Mouse (Mus musculus) liver, embryonic 14.5 days (tissue): ENCODE data around the gene Tapt1. TPM values are rescaled to one million over a fixed set of nuclear protein-coding genes. Genes with fewer than 3 reads are reported as not detected.

Source experiments
- ATAC-seq: fragments of 200-750 bp; cut with Nextera tagmentation; 2 replicates; pipeline ENCODE4 v1.8.0; 2017; ENCODE audit warnings: moderate number of reproducible peaks, mild to moderate bottlenecking, moderate library complexity; ENCODE audit not compliant: insufficient read depth
- DNase-seq, 3 experiments: peaks; one replicate each; pipeline ENCODE4 v3.0.0-alpha.2; 2012 to 2013; ENCODE audit warnings: low read depth in 3 of 3, low spot score in 3 of 3
- H3K27ac ChIP-seq: fragments of 300-500 bp; sonication (generic); 2 replicates; pipeline ENCODE4 v1.5.1; 2014; ENCODE audit warnings: moderate library complexity, mild to moderate bottlenecking, control low read depth, inconsistent platforms
- H3K27me3 ChIP-seq: fragments of 300-500 bp; sonication (generic); 2 replicates; pipeline ENCODE4 v1.6.1; 2014; ENCODE audit warnings: mild to moderate bottlenecking, low read length, moderate library complexity; ENCODE audit not compliant: control insufficient read depth, insufficient read depth
- H3K36me3 ChIP-seq: fragments of 300-500 bp; sonication (generic); replicated peaks from 2 replicates; pipeline ENCODE4 v1.6.1; 2014; ENCODE audit warnings: low read depth; ENCODE audit not compliant: control insufficient read depth, insufficient read depth
- H3K4me1 ChIP-seq, 2 experiments: fragments of 200-500 bp in 1 of 2; fragments of 300-500 bp in 1 of 2; sonication (generic) in 1 of 2; replicated peaks; 2 replicates each; pipeline ENCODE4 v1.6.1; 2012 to 2014; ENCODE audit warnings: antibody characterized with exemption in 1 of 2, inconsistent platforms in 1 of 2, low read length in 1 of 2; ENCODE audit not compliant: control insufficient read depth in 2 of 2, insufficient read depth in 2 of 2
- H3K4me2 ChIP-seq: fragments of 300-500 bp; sonication (generic); 2 replicates; pipeline ENCODE4 v1.6.1; 2014; ENCODE audit warnings: low read depth, mild to moderate bottlenecking, control low read depth, moderate library complexity
- H3K4me3 ChIP-seq, 2 experiments: fragments of 200-500 bp in 1 of 2; fragments of 300-500 bp in 1 of 2; sonication (generic) in 1 of 2; 2 replicates each; pipeline ENCODE4 v1.5.1; 2012 to 2014; ENCODE audit warnings: low read depth in 2 of 2, low read length in 2 of 2, mild to moderate bottlenecking in 2 of 2, control low read depth in 1 of 2, inconsistent platforms in 1 of 2, moderate library complexity in 1 of 2; ENCODE audit not compliant: insufficient read depth in 1 of 2
- H3K9ac ChIP-seq: fragments of 300-500 bp; sonication (generic); replicated peaks from 2 replicates; pipeline ENCODE4 v1.6.1; 2014; ENCODE audit warnings: mild to moderate bottlenecking, control low read depth, moderate library complexity
- H3K9me3 ChIP-seq: fragments of 300-500 bp; sonication (generic); 2 replicates; pipeline ENCODE4 v1.6.1; 2016; ENCODE audit warnings: low read length, mixed read lengths; ENCODE audit not compliant: control insufficient read depth
- CTCF ChIP-seq: IDR thresholded peaks from 2 replicates; pipeline ENCODE4 v1.5.1; 2016; ENCODE audit warnings: antibody characterized with exemption, low read depth, control low read depth
- EP300 ChIP-seq: IDR thresholded peaks from 2 replicates; pipeline ENCODE4 v1.6.1; 2016; ENCODE audit warnings: antibody characterized with exemption, low read depth
- WGBS: fragments of 180-500 bp; shearing (Covaris S2); extraction: QIAGEN DNeasy Blood & Tissue Kit; methylation state at CpG from one replicate; pipeline ENCODE4 v1.1.7; 2014; ENCODE audit not compliant: insufficient replicate concordance; 5-methylcytosine and 5-hydroxymethylcytosine counted together
- polyA plus RNA-seq, 2 experiments: library from polyadenylated mRNA; depleted of rRNA in 1 of 2; stranded (reverse) in 1 of 2; unstranded in 1 of 2; fragments of >200 nt; fragmentation: Nextera tagmentation in 1 of 2; extraction: Ambion mirVana in 1 of 2; gene quantifications; 2 replicates each; pipeline versions ENCODE4 v1.2.1 to v1.2.3; 2012 to 2014

The Tapt1 gene
- polyA plus RNA-seq, 2 experiments: 30.9 to 31.2 TPM

DNA sequence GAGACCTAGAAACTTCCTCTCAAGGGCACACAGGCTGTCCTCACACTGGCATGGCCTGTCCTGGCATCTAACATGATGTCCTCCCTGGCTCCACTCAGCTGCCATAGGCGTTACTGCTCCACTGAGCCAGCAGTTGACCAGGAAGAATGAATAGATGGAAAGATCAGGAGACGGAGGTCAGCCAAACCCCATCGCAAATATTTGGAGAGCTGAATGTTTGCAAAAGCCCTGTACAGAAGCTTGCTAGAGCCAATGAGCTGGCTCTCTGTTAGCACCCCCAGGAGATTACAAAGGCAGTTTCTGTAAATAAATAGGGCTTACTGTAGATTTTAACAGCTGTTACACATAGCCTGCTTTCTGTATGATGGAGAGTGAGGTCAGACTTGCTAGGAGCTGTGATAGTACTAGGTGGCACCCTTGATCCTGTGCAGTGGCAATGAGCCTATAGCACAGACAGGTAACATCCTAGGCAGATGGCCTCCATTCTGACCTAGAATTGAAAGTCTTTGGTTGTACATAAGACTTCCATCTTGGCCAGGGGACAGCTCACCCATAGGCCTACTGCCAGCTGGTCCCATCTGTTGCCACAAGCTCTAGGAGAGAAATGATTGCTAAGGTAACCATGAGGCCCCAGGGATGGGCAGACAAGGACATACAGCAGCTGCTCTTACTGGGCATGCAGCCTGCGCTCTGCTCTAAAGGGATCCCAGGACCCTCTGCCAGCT is 74.9 kb downstream of the Tapt1 start:
- no peak overlapping the region for H3K9ac ChIP-seq
- DNase-seq (peak; percentile 19 to 25 (median 23)), ATAC-seq (peak; percentile 72)
- no peak overlapping the region for H3K4me2 ChIP-seq
- no peak overlapping the region for H3K4me3 ChIP-seq
- H3K27me3 ChIP-seq: no peaks in the 10 kb centered on the region
- H3K9me3 ChIP-seq: no peaks in the 10 kb centered on the region; the same call in 1 of the 2 replicates
- TF ChIP-seq CTCF (no peak), EP300 (no peak)
- no peak overlapping the region for H3K27ac ChIP-seq
- peaks cover 0 to 6% of the 10 kb centered on the region in 2 experiments; a peak in 2 of 4 replicates for H3K4me1 ChIP-seq
- WGBS: 59% methylated on average over 4 of the region's 4 CpGs
- no peaks in the 10 kb centered on the region for H3K36me3 ChIP-seq

DNA sequence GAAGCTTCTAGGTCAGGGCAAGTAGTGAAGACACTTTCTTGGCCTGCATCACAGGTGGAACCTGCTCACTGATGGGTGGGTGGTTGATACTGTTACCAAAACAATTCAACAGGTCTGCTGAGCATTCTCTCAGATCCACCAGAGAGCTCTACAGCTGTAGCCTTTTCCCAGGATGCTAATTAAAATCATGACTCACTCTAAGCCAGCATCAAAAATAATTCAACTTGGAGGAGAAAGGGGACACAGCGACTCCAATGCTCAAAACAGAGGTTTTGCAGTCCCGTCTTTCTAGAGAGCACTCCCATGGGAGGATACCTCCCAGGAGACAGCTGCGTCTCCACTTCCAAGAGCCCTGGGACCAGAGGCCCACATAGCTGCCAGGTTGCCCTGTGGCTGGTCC is 78.7 kb downstream of the Tapt1 start:
- no peak overlapping the region for H3K9ac ChIP-seq
- no peak for DNase-seq
- H3K27ac ChIP-seq: no peak overlapping the region
- peaks cover 0 to 6% of the 10 kb centered on the region in 2 experiments; a peak in 2 of 4 replicates for H3K4me1 ChIP-seq
- H3K27me3 ChIP-seq: no peaks in the 10 kb centered on the region
- H3K4me3 ChIP-seq: no peak overlapping the region
- 61% methylated on average over 3 of the region's 3 CpGs for WGBS
- TF ChIP-seq EP300 (no peak), CTCF (no peak)
- H3K36me3 ChIP-seq: no peaks in the 10 kb centered on the region
- no peaks in the 10 kb centered on the region; the same call in 1 of the 2 replicates for H3K9me3 ChIP-seq
- no peak overlapping the region for H3K4me2 ChIP-seq
- no peak for ATAC-seq

DNA sequence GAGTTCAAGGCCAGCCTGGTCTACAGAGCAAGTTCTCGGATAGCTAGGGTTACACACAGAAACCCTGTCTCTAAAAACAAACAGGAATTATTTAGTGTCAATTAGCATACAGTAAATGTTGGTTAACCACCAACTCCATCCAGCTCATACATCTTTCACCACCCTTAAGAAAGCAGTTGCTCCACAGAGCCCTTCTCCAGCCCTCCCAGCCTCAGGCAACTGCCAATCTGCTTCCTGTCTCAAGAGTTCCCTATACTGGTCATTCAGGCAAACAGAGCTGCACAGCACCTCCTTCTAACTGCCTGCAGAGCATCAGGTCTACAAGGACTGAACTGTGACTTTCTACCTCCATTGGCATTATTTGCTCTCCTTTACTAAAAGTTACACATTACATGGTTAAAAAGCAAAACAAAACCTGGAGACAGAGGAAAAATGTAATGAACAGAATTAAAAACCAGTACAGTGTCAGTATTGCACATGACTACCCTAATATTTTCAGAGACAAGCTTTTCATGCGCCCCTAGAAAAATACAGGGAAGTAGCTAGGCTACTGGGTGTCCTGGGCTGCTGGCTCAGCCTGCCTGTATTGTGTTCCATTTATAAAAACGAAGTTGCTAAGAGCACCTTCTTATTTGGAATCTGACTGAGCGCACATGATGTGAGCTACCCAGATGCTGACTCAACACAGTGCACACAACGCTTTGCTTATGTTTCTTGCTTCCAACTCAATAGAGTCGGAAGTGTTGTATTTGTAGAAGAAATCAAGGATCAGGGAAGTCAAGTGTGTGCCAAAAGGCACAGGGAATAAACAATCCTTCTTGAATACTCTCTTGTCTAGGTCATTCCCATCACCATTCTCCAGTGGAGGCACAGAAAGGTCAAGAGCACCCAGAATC is 79.7 kb downstream of the Tapt1 start:
- H3K9me3 ChIP-seq: no peaks in the 10 kb centered on the region; the same call in 1 of the 2 replicates
- no peak overlapping the region for H3K4me3 ChIP-seq
- no peaks in the 10 kb centered on the region for H3K36me3 ChIP-seq
- no peak for TF ChIP-seq EP300
- TF ChIP-seq CTCF: no peak
- 54% methylated on average over 6 of the region's 6 CpGs for WGBS
- no peak overlapping the region for H3K9ac ChIP-seq
- no peak overlapping the region for H3K27ac ChIP-seq
- no peak for DNase-seq
- no peaks in the 10 kb centered on the region for H3K27me3 ChIP-seq
- no peak overlapping the region for H3K4me2 ChIP-seq
- H3K4me1 ChIP-seq: peaks cover 0 to 3% of the 10 kb centered on the region in 2 experiments; a peak in 2 of 4 replicates
- no peak for ATAC-seq

DNA sequence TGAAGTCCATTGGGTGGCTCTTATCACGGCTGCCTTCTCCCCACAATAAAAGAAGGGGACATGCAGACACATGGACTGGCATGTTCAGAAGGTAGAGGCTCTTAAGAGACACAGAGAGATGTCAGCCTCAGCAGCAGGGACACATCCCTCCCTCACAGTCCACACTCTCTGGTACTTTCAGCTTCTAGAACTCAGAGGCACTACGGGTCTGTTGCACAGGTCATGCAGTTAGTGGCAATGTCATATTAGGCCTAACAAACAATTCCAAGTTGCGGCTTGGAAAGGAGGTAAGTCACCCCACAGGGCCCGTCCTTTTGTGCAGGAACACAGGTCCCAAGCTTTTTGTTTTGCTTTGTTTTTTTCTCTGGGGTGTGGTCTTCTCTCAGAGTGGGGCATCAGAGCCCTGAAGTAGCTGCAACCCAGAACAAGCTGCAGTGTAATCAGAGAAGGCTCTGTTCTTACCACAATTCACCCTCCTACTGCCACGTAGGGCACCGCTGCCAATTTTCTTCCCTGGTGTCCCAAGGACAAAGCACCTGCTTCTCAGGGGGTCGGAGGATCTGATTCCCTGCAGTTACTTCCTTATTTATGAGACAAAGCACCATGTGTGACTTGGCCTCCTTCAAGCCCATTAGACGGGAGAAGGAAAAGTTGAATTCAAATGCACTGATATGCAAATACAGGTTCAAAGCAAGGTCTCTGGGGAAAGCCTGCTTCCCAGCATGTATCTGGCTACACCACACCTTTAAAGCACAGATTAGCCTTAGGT is 82.8 kb downstream of the Tapt1 start:
- Histone ChIP-seq H3K27me3 (no peaks in the 10 kb centered on the region), H3K27ac (no peak overlapping the region), H3K4me1 (peaks cover 0 to 1% of the 10 kb centered on the region in 2 experiments; a peak in 1 of 4 replicates), H3K9me3 (no peaks in the 10 kb centered on the region), H3K9ac (no peak overlapping the region), H3K36me3 (no peaks in the 10 kb centered on the region), H3K4me2 (no peak overlapping the region), H3K4me3 (no peak overlapping the region)
- DNase-seq (no peak), ATAC-seq (no peak)
- TF ChIP-seq EP300: no peak
- no peak for TF ChIP-seq CTCF
- whole genome bisulfite sequencing: 47% methylated on average over 8 of the region's 8 CpGs
